Mouse (Mus musculus) midbrain, embryonic 11.5 days (tissue): ENCODE results near the gene Enpp3. TPM values are rescaled to one million over a fixed set of nuclear protein-coding genes. Genes with fewer than 3 reads are reported as not detected.
A peak's percentile ranks its signal among the peaks of the same experiment; 100 is the strongest.
"Not testable (repeated sequence)": the region's sequence is repeated elsewhere in the genome, so short reads cannot be mapped to it uniquely, and the experiment has no call there.

Experiments used
- ATAC-seq: fragments of 200-750 bp; cut with Nextera tagmentation; 2 replicates; pipeline ENCODE4 v1.8.0; 2017; ENCODE audit warnings: moderate TSS enrichment, moderate library complexity; ENCODE audit not compliant: low FRiP score
- DNase-seq: peaks from one replicate; pipeline ENCODE4 v3.0.0; 2015; ENCODE audit warnings: low spot score; ENCODE audit errors: missing footprints
- H3K27ac ChIP-seq: fragments of 300-500 bp; sonication (generic); 2 replicates; pipeline ENCODE4 v1.5.1; 2014; ENCODE audit warnings: low read depth, low read length
- H3K27me3 ChIP-seq: fragments of 300-500 bp; sonication (generic); 2 replicates; pipeline ENCODE4 v1.6.1; 2014; ENCODE audit warnings: mild to moderate bottlenecking, low read length, moderate library complexity, mixed read lengths; ENCODE audit not compliant: control insufficient read depth, insufficient read depth
- H3K36me3 ChIP-seq: fragments of 300-500 bp; sonication (generic); 2 replicates; pipeline ENCODE4 v1.6.1; 2014; ENCODE audit warnings: mild to moderate bottlenecking, low read length, moderate library complexity, mixed read lengths; ENCODE audit not compliant: control insufficient read depth, insufficient read depth
- H3K4me1 ChIP-seq: fragments of 300-500 bp; sonication (generic); 2 replicates; pipeline ENCODE4 v1.6.1; 2014; ENCODE audit warnings: low read length; ENCODE audit not compliant: control insufficient read depth, insufficient read depth
- H3K4me2 ChIP-seq: fragments of 300-500 bp; sonication (generic); 2 replicates; pipeline ENCODE4 v1.6.1; 2014; ENCODE audit warnings: mild to moderate bottlenecking, moderate library complexity
- H3K4me3 ChIP-seq: fragments of 300-500 bp; sonication (generic); 2 replicates; pipeline ENCODE4 v1.5.1; 2014; ENCODE audit warnings: low read depth, low read length
- H3K9ac ChIP-seq: fragments of 300-500 bp; sonication (generic); 2 replicates; pipeline ENCODE4 v1.6.1; 2014; ENCODE audit warnings: low read length
- H3K9me3 ChIP-seq: fragments of 300-500 bp; sonication (generic); 2 replicates; pipeline ENCODE4 v1.6.1; 2016; ENCODE audit warnings: low read length; ENCODE audit not compliant: control insufficient read depth
- WGBS: fragments of 180-500 bp; shearing (Covaris S2); extraction: QIAGEN DNeasy Blood & Tissue Kit; methylation state at CpG from one replicate; pipeline ENCODE4 v1.1.7; 2014; 5-methylcytosine and 5-hydroxymethylcytosine counted together
- polyA plus RNA-seq: library from polyadenylated mRNA; unstranded; fragments of >200 nt; fragmentation: Nextera tagmentation; extraction: Ambion mirVana; gene quantifications from 2 replicates; pipeline ENCODE4 v1.2.1, GENCODE M21; 2014

Enpp3 gene
- polyA plus RNA-seq, 1 experiment from 2014 or later, result 8.9 TPM

DNA sequence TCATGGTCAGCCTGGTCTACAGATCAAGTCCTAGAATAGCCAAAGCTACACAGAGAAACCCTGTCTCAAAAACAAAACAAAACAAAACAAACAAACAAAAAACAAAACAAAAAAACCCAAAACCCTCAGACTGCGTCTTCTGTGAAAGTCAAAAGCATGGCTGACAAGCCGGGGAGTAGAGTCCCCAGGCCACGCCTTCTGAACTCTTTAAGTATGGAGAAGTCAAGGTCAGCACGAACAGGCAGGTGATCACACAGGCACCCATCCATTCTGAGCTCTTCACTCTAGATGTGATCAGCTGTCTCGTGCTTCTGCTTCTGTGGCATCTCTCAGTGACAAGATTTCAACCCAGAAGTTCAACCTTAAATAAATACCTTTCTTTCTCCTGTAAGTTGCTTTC lies 35.9 kb downstream of the Enpp3 start:
- DNase-seq (no peak), ATAC-seq (no peak)
- no peaks in the 10 kb centered on the region for H3K36me3 ChIP-seq
- no peak overlapping the region for H3K9ac ChIP-seq
- H3K4me2 ChIP-seq, result no peak overlapping the region
- WGBS, result 91% methylated on average over 5 of the region's 5 CpGs
- H3K4me1 ChIP-seq, result no peaks in the 10 kb centered on the region
- no peaks in the 10 kb centered on the region for H3K27me3 ChIP-seq
- H3K27ac ChIP-seq, result no peak overlapping the region
- H3K4me3 ChIP-seq, result no peak overlapping the region
- peaks cover 4% of the 10 kb centered on the region; the same call in 1 of the 2 replicates for H3K9me3 ChIP-seq

DNA sequence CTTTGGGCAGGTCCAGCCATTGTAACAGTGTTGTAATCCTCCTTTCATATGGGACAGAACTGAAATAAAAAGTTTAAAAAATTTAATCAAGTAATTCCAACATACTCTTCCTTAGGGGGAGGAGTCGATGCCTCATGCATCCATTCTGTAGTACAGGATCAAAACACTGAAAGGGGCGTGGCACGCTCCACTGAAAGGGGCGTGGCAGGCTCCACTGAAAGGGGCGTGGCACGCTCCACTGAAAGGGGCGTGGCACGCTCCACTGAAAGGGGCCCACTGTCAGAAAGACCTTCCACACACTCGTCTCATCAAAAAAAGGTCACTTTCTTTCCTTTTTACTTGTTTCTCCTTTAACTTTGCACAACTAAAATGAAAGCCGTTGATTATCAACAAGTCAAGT lies 36.7 kb downstream of the Enpp3 start:
- Histone ChIP-seq H3K4me2 (no peak overlapping the region), H3K4me3 (no peak overlapping the region), H3K9ac (no peak overlapping the region), H3K9me3 (peaks cover 4% of the 10 kb centered on the region; the same call in 1 of the 2 replicates), H3K36me3 (no peaks in the 10 kb centered on the region), H3K27ac (no peak overlapping the region), H3K4me1 (no peaks in the 10 kb centered on the region), H3K27me3 (no peaks in the 10 kb centered on the region)
- DNase-seq (no peak), ATAC-seq (no peak)
- WGBS, result 92% methylated on average over 10 of the region's 10 CpGs

DNA sequence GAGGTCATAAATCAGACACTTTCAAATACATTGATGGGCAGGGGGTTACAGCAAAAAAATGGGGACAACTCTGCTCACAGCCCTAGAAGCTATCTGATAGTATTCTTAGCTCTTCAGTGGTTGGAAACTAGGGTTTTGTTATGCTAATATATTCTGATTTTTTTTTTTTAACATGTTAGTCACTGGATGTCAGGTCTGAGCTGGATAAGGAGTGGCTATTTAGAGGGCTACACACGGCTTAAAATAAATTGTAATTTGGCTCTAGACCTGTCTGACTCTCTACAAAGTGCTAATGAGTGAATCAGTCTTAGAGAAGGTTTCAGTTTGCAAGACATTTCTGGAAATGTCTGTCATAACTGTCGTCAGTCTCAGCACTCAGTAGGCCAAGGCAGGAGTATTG lies 37.5 kb downstream of the Enpp3 start:
- ATAC-seq (no peak), DNase-seq (peak; percentile 64)
- Histone ChIP-seq H3K4me3 (no peak overlapping the region), H3K36me3 (no peaks in the 10 kb centered on the region), H3K9me3 (peaks cover 4% of the 10 kb centered on the region; the same call in 1 of the 2 replicates), H3K27me3 (no peaks in the 10 kb centered on the region), H3K4me2 (no peak overlapping the region), H3K9ac (no peak overlapping the region), H3K4me1 (no peaks in the 10 kb centered on the region), H3K27ac (no peak overlapping the region)
- WGBS, result 88% methylated on average over 2 of the region's 2 CpGs

DNA sequence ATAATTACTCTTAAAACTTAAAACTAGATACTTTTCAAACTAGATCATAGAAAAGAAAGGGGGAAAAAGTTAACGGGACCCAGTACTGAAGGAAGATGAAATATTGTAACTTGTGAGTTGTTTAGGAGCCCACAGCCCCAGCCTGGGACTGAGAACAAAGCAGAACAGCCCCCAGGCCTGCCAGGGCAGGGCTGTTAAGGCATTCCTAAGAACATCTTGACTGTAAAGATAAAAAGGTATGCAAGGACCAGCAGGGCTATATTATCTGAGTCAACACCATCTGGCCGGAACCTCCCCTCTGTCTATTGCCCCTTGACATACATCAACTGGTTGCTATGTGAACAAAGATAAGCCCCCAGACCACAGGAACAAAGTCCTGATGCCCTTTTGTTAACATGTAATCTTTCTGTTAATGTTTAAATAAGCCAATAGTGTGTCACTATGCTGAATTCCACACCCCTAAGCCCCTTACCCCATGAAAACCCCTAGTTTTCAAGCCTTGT lies 39.8 kb downstream of the Enpp3 start:
- not testable (repeated sequence) for ATAC-seq, H3K36me3 ChIP-seq
- WGBS, result 89% methylated on average over 2 of the region's 2 CpGs

DNA sequence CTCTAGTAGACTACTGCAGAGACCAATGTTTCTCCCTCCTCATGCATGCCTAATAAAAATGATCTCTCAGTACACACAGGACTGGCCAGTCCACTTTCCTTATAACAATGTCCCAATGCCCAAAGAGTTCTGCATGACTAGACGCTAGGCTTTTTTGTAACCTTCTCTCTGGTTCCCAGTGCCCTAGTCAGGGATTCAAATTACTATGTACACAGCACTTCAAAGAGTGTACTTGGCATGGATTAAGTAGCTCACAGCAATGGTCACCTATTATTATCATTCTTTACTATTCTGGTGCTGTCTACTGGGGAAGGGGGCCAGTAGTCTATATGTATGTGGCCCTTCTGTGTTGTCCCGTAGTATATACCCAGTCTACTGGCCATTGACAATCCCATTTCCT lies 40.8 kb downstream of the Enpp3 start:
- H3K9me3 ChIP-seq, result peaks cover 4% of the 10 kb centered on the region; the same call in 1 of the 2 replicates
- no peaks in the 10 kb centered on the region for H3K36me3 ChIP-seq
- no peak overlapping the region for H3K9ac ChIP-seq
- H3K4me1 ChIP-seq, result no peaks in the 10 kb centered on the region
- 84% methylated on average over 2 of the region's 2 CpGs for WGBS
- no peak overlapping the region for H3K4me2 ChIP-seq
- H3K27ac ChIP-seq, result no peak overlapping the region
- DNase-seq (peak; percentile 21), ATAC-seq (no peak)
- no peak overlapping the region for H3K4me3 ChIP-seq
- H3K27me3 ChIP-seq, result no peaks in the 10 kb centered on the region

More for the DNA sequence above, 39.8 kb downstream of the Enpp3 start:
- DNase-seq, H3K9me3 ChIP-seq, H3K4me1 ChIP-seq, H3K4me2 ChIP-seq, H3K27me3 ChIP-seq, H3K4me3 ChIP-seq, H3K9ac ChIP-seq, H3K27ac ChIP-seq: not testable (repeated sequence)

DNA sequence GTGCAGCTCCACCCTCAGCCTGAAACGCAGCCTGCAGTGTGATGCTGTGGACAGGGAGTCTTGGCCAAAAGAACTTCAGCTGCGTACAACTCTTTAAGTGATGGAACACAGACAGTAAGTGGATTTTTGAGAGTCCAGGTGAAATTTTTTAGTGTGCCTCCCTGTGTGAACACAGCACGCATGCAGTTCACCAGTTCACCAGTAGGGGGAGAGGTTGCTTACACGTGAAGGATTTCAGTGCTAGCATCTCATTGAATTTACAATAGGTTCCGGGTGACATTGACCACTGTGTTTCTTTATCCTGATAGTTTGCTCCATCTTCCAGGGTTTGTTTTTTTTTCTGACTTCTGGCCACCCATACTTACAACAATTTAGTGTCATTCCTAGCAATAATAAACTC lies 45.4 kb downstream of the Enpp3 start:
- Histone ChIP-seq H3K36me3 (no peaks in the 10 kb centered on the region), H3K9ac (no peak overlapping the region), H3K9me3 (no peaks in the 10 kb centered on the region), H3K4me2 (no peak overlapping the region), H3K4me3 (no peak overlapping the region), H3K27me3 (no peaks in the 10 kb centered on the region), H3K4me1 (no peaks in the 10 kb centered on the region), H3K27ac (no peak overlapping the region)
- ATAC-seq, result no peak
- peak; percentile 96 for DNase-seq
- 49% methylated on average over 5 of the region's 5 CpGs for whole genome bisulfite sequencing

DNA sequence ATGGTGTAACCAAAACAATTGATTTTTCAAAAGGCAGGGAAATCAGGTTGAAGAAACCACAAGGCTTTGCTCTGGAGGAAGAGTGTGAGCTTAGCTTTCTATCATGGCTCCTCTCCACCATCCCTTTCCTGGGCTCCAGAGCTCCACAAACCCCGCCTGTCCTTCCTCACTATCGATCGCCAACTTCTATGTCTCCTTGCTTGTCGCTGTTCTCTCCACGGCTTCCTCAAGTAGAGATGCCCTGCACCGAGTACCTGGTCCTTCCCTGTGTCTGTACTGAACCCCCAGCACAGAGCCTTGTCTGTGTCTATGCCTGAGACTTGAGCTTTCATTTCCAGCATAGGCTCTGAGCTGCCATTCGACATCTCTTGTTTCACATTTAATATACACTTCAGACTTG lies 49.9 kb downstream of the Enpp3 start:
- Histone ChIP-seq H3K4me2 (no peak overlapping the region), H3K9me3 (no peaks in the 10 kb centered on the region), H3K27me3 (no peaks in the 10 kb centered on the region), H3K9ac (no peak overlapping the region), H3K27ac (no peak overlapping the region), H3K4me3 (no peak overlapping the region), H3K36me3 (no peaks in the 10 kb centered on the region), H3K4me1 (no peaks in the 10 kb centered on the region)
- DNase-seq (peak; percentile 64), ATAC-seq (no peak)
- 91% methylated on average over 7 of the region's 7 CpGs for WGBS

DNA sequence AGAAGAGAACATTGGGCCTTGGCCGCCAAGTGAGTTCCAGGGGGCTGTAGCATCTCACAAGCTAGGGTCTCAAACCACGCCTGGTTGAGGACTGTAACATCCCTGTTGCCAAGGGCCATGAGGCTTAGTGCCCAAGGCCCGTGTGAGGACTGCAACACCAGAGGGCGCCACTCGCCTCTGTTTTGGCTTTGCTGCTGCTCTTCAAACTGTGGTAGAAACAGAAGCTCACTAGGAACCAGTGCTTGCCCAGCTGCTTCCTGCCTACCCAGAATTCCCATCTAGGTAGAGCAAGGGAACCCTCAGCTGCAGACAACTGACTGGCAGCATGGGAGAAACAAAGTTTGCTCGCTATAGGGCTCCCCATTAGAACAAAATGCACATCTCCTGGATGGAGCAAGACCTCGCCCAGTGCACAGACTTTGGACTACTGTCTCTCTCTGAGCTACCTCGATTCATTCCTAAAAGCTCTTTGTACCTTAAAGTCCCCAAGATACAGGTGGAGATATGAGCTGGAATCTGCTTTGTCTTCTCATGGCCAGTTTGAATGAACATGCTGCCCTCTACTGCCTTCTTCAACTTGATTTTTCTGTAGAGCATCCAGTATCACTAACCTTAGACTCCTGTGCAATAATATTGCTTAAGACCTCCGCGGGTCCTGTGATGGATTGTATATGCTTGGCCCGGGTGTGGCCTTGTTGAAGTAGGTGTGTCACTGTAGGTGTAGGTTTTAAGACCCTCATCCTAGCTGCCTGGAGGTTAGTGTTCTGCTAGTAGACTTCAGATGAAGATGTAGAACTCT lies 52.7 kb downstream of the Enpp3 start:
- H3K36me3 ChIP-seq, result no peaks in the 10 kb centered on the region
- no peaks in the 10 kb centered on the region for H3K9me3 ChIP-seq
- no peaks in the 10 kb centered on the region for H3K4me1 ChIP-seq
- 74% methylated on average over 11 of the region's 11 CpGs for WGBS
- no peak overlapping the region for H3K9ac ChIP-seq
- H3K4me2 ChIP-seq, result no peak overlapping the region
- DNase-seq, result peak; percentile 90
- H3K4me3 ChIP-seq, result no peak overlapping the region
- ATAC-seq, result no peak
- H3K27me3 ChIP-seq, result no peaks in the 10 kb centered on the region
- no peak overlapping the region for H3K27ac ChIP-seq

DNA sequence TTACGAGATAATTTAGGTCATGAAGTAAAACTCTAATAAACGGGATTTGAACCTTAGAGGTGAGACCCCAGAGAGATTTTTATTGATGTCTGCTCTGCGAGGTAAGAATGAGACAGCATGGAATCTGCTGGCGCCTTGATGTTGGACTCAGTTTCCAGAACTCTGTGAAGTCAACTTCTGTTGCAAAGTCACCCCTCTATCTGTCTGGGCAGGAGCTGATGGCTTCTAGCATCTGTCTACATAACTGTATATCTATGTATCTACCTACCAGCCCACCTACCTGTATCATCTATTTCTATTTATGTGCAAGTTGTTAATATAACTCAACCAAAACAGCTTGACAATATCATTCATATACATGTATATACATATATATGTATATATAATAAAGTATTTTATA lies 57.3 kb downstream of the Enpp3 start:
- Histone ChIP-seq H3K9ac (no peak overlapping the region), H3K9me3 (no peaks in the 10 kb centered on the region), H3K27me3 (no peaks in the 10 kb centered on the region), H3K4me3 (no peak overlapping the region), H3K4me2 (no peak overlapping the region), H3K4me1 (no peaks in the 10 kb centered on the region), H3K36me3 (no peaks in the 10 kb centered on the region), H3K27ac (no peak overlapping the region)
- DNase-seq (no peak), ATAC-seq (no peak)
- 94% methylated on average over 4 of the region's 4 CpGs for WGBS
